29 mouse cellular contexts compared by ENCODE assay signal in genomic region chr5:125985356-125985755, GRCm38 (mm10).
DNase-seq lines count a peak whose midpoint lies in the region; ATAC-seq lines count a peak whose summit lies in the region.
"Had no signal": no experiment of that assay in that cellular context is flagged by ENCODE, and none has a peak within 500 bp of the region (broad histone marks: within the 10 kb centered on the region; RNA-seq: fewer than 3 reads in every experiment).

No protein-coding gene starts in this region.

- no peaks in the 10 kb centered on the region for H3K9me3 ChIP-seq in midbrain, embryonic 14.5 days (ENCODE audit: control insufficient read depth, low read length)
- H3K9me3 ChIP-seq in midbrain, embryonic 10.5 days (replicated peaks): no peaks in the 10 kb centered on the region; the same call in 1 of the 2 replicates
- H3K9me3 ChIP-seq: embryonic facial prominence, embryonic 15.5 days; forebrain, embryonic 10.5 days; forebrain, embryonic 12.5 days; forebrain, embryonic 15.5 days had no signal

- no peak for ATAC-seq in midbrain, embryonic 14.5 days (ENCODE audit: low FRiP score, low TSS enrichment)
- ATAC-seq: activated CD4-positive, CD25-positive, alpha-beta regulatory T cell, adult 4 months; CD4-positive, CD25-positive, alpha-beta regulatory T cell, adult 4 months; forebrain, embryonic 15.5 days; Patski had no signal

- no peaks in the 10 kb centered on the region for H3K4me1 ChIP-seq in midbrain, embryonic 14.5 days (ENCODE audit: control insufficient read depth, insufficient read depth, low read length)
- peaks cover 12% of the 10 kb centered on the region for H3K4me1 ChIP-seq in midbrain, embryonic 10.5 days
- H3K4me1 ChIP-seq: embryonic facial prominence, embryonic 13.5 days; embryonic facial prominence, embryonic 15.5 days; forebrain, embryonic 15.5 days had no signal

- no peak overlapping the region for H3K4me3 ChIP-seq in midbrain, embryonic 14.5 days (replicated peaks; ENCODE audit: low read depth, low read length)
- H3K4me3 ChIP-seq in midbrain, embryonic 10.5 days: no peak overlapping the region
- H3K4me3 ChIP-seq: embryonic facial prominence, embryonic 13.5 days; embryonic facial prominence, embryonic 15.5 days; erythroblast, embryonic 14.5 days; forebrain, embryonic 10.5 days; forebrain, embryonic 12.5 days; forebrain, embryonic 15.5 days had no signal

- DNase-seq in embryo, embryonic 10.5 days (ENCODE audit: low spot score): peak; percentile 14
- DNase-seq in embryo, embryonic 9.5 days (ENCODE audit: extremely low spot score): no peak
- peak; percentile 14 for DNase-seq in heart, adult 11 months
- DNase-seq in heart, adult 8-10 months (ENCODE audit: low spot score): no peak
- peak; percentile 42 for DNase-seq in midbrain, embryonic 14.5 days
- no peak for DNase-seq in midbrain, embryonic 10.5 days (ENCODE audit: low spot score)
- peak; percentile 54 for DNase-seq in retina, postnatal 1 day
- DNase-seq in layer of hippocampus, postnatal 36 days: no peak
- DNase-seq: adrenal gland, adult 8-10 months; adrenal gland, postnatal 14 days; adrenal gland, postnatal 36 days; B cell, adult 2 months; cerebellum, adult 11 months; cerebellum, adult 18-20 months; cerebellum, adult 8-10 months; cerebellum, adult 9-11 months; cerebellum, postnatal 14 days; cerebellum, postnatal 36 days had no signal

- no peak overlapping the region for H3K27ac ChIP-seq in midbrain, embryonic 14.5 days (replicated peaks; ENCODE audit: low read depth, low read length)
- no peak overlapping the region for H3K27ac ChIP-seq in midbrain, embryonic 10.5 days (replicated peaks)
- H3K27ac ChIP-seq: embryonic facial prominence, embryonic 13.5 days; embryonic facial prominence, embryonic 15.5 days; forebrain, embryonic 10.5 days; forebrain, embryonic 12.5 days; forebrain, embryonic 15.5 days had no signal

- no peaks in the 10 kb centered on the region for H3K27me3 ChIP-seq in midbrain, embryonic 14.5 days (ENCODE audit: control insufficient read depth, insufficient read depth, low read length)
- no peaks in the 10 kb centered on the region for H3K27me3 ChIP-seq in midbrain, embryonic 10.5 days (ENCODE audit: low read depth, poor library complexity, severe bottlenecking)
- H3K27me3 ChIP-seq: CH12.LX; embryonic facial prominence, embryonic 13.5 days; embryonic facial prominence, embryonic 15.5 days; forebrain, embryonic 12.5 days; forebrain, embryonic 15.5 days; Patski had no signal

- H3K9ac ChIP-seq in midbrain, embryonic 14.5 days (replicated peaks; ENCODE audit: low read length): no peak overlapping the region
- H3K9ac ChIP-seq: embryonic facial prominence, embryonic 13.5 days; embryonic facial prominence, embryonic 15.5 days; forebrain, embryonic 12.5 days; forebrain, embryonic 15.5 days had no signal

- no peak overlapping the region for H3K4me2 ChIP-seq in midbrain, embryonic 14.5 days (ENCODE audit: low read length)
- H3K4me2 ChIP-seq: embryonic facial prominence, embryonic 13.5 days; embryonic facial prominence, embryonic 15.5 days; forebrain, embryonic 12.5 days; forebrain, embryonic 15.5 days had no signal

- no peaks in the 10 kb centered on the region for H3K36me3 ChIP-seq in midbrain, embryonic 14.5 days (ENCODE audit: control insufficient read depth, insufficient read depth, low read length)
- no peaks in the 10 kb centered on the region for H3K36me3 ChIP-seq in midbrain, embryonic 10.5 days
- H3K36me3 ChIP-seq: embryonic facial prominence, embryonic 13.5 days; embryonic facial prominence, embryonic 15.5 days; forebrain, embryonic 10.5 days; forebrain, embryonic 12.5 days; forebrain, embryonic 15.5 days; G1E had no signal

Comparison
In these comparisons a context has a peak if more than half of its experiments do, and no peak if none do; other contexts are left out.
1. DNase-seq: peak in embryo, embryonic 10.5 days (single experiment), heart, adult 11 months (single experiment), midbrain, embryonic 14.5 days (single experiment) and retina, postnatal 1 day (single experiment); none in embryo, embryonic 9.5 days (single experiment), heart, adult 8-10 months (single experiment), midbrain, embryonic 10.5 days (single experiment) and layer of hippocampus, postnatal 36 days (0 of 2).